In the genomic region with DNA sequence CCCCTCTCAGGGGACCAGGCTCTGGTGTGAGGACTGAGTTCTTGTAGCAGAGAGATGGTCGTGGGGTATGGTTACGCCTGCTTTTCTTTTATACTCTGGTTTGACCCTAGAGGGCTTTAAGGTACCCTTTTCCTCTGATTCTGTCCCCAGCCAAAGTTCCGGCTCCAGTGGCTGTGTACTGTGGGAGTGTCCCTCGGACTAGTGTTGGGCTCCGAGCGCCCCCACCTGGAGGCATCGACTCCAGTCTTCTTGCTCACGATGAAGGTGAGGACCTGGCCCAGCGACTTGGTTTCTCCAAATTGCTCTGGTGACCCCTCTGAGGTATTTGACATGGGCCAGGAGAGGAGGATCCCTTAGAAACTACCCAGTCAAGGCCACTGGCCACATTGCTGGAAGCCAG, we compare ENCODE assay signal across 24 mouse cellular contexts. TPM values are rescaled to one million over a fixed set of nuclear protein-coding genes. Genes with fewer than 3 reads are reported as not detected.
"Had no signal": no experiment of that assay in that cellular context is flagged by ENCODE, and none has a peak within 500 bp of the region (broad histone marks: within the 10 kb centered on the region; RNA-seq: fewer than 3 reads in every experiment).

No protein-coding gene starts in this region.

- H3K4me1 ChIP-seq: liver, embryonic 15.5 days; midbrain, embryonic 15.5 days had no signal

- H3K4me3 ChIP-seq: kidney, embryonic 15.5 days; left cerebral cortex, adult 2 months; liver, embryonic 15.5 days; midbrain, embryonic 12.5 days; midbrain, embryonic 15.5 days; neural tube, embryonic 12.5 days; neural tube, embryonic 15.5 days had no signal

- H3K27me3 ChIP-seq: kidney, embryonic 15.5 days; liver, embryonic 15.5 days; midbrain, embryonic 15.5 days; neural tube, embryonic 12.5 days; neural tube, embryonic 15.5 days had no signal

- H3K9ac ChIP-seq: kidney, embryonic 15.5 days; liver, embryonic 15.5 days; midbrain, embryonic 12.5 days; midbrain, embryonic 15.5 days; neural tube, embryonic 12.5 days; neural tube, embryonic 15.5 days had no signal

- H3K9me3 ChIP-seq: kidney, embryonic 15.5 days; liver, embryonic 15.5 days; midbrain, embryonic 12.5 days; midbrain, embryonic 15.5 days; neural tube, embryonic 15.5 days had no signal

- H3K4me2 ChIP-seq: kidney, embryonic 15.5 days; liver, embryonic 11.5 days; liver, embryonic 15.5 days; midbrain, embryonic 12.5 days; midbrain, embryonic 15.5 days; neural tube, embryonic 12.5 days; neural tube, embryonic 15.5 days had no signal

- ATAC-seq: midbrain, embryonic 15.5 days had no signal

- H3K27ac ChIP-seq: kidney, embryonic 15.5 days; left cerebral cortex, adult 2 months; liver, embryonic 15.5 days; midbrain, embryonic 12.5 days; midbrain, embryonic 15.5 days; neural tube, embryonic 12.5 days; neural tube, embryonic 15.5 days; stomach, postnatal 0 days had no signal

- H3K36me3 ChIP-seq: kidney, embryonic 15.5 days; liver, embryonic 15.5 days; midbrain, embryonic 12.5 days; midbrain, embryonic 15.5 days; neural tube, embryonic 12.5 days; neural tube, embryonic 15.5 days had no signal

- DNase-seq: kidney, adult 11 months; kidney, adult 8-10 months; kidney, postnatal 10 days; kidney, postnatal 36 days; layer of hippocampus, postnatal 36 days; lung, adult 2 months; lung, postnatal 10 days; lung, postnatal 4 days; right cerebral cortex, adult 18-20 months; right cerebral cortex, postnatal 14 days; right cerebral cortex, postnatal 4 days; thymus, adult 2 months; thymus, postnatal 25 days had no signal

RNA-seq across cellular contexts. Expression of a gene that starts 14.4 kb away (rescaled TPM):
- total RNA-seq: megakaryocyte progenitor cell, adult 5-6 weeks had no signal
- polyA plus RNA-seq: limb, embryonic 11.5 days; liver, embryonic 11.5 days; liver, embryonic 15.5 days had no signal
